Comparison of ENCODE assay signal across 52 mouse cellular contexts in genomic region chr7:44760366-44760765, GRCm38 (mm10). TPM values are rescaled to one million over a fixed set of nuclear protein-coding genes. Genes with fewer than 3 reads are reported as not detected.
"Had no signal": no experiment of that assay in that cellular context is flagged by ENCODE, and none has a peak within 500 bp of the region (broad histone marks: within the 10 kb centered on the region; RNA-seq: fewer than 3 reads in every experiment).

No protein-coding gene starts in this region.

- H3K27me3 ChIP-seq: heart, embryonic 12.5 days; heart, embryonic 13.5 days; heart, embryonic 15.5 days; hindbrain, embryonic 12.5 days; hindbrain, embryonic 13.5 days; hindbrain, embryonic 15.5 days; intestine, embryonic 15.5 days; kidney, embryonic 15.5 days had no signal

- H3K4me1 ChIP-seq: heart, embryonic 10.5 days; heart, embryonic 12.5 days; heart, embryonic 13.5 days; heart, embryonic 15.5 days; hindbrain, embryonic 10.5 days; hindbrain, embryonic 12.5 days; hindbrain, embryonic 13.5 days; hindbrain, embryonic 15.5 days; intestine, embryonic 15.5 days; kidney, embryonic 15.5 days had no signal

- DNase-seq: heart, postnatal 10 days; heart, postnatal 14 days; heart, postnatal 36 days; heart, postnatal 4 days; kidney, adult 11 months; kidney, adult 18-20 months; kidney, adult 2 months; kidney, adult 8-10 months; kidney, adult 9 months; kidney, postnatal 14 days; kidney, postnatal 25 days; kidney, postnatal 36 days; kidney, postnatal 4 days; layer of hippocampus, adult 9-11 months; layer of hippocampus, postnatal 36 days had no signal

- H3K9ac ChIP-seq: heart, embryonic 12.5 days; heart, embryonic 13.5 days; heart, embryonic 15.5 days; hindbrain, embryonic 12.5 days; hindbrain, embryonic 13.5 days; hindbrain, embryonic 14.5 days; hindbrain, embryonic 15.5 days; intestine, embryonic 15.5 days; kidney, embryonic 15.5 days had no signal

- H3K27ac ChIP-seq: heart, embryonic 10.5 days; heart, embryonic 13.5 days; heart, embryonic 15.5 days; hindbrain, embryonic 10.5 days; hindbrain, embryonic 12.5 days; hindbrain, embryonic 13.5 days; hindbrain, embryonic 14.5 days; hindbrain, embryonic 15.5 days; hindbrain, postnatal 0 days; intestine, embryonic 15.5 days; kidney, embryonic 15.5 days; kidney, postnatal 0 days; layer of hippocampus, adult 2 months; left cerebral cortex, adult 2 months had no signal

- H3K4me3 ChIP-seq: heart, embryonic 10.5 days; heart, embryonic 12.5 days; heart, embryonic 13.5 days; heart, embryonic 15.5 days; hindbrain, embryonic 10.5 days; hindbrain, embryonic 12.5 days; hindbrain, embryonic 13.5 days; hindbrain, embryonic 15.5 days; intestine, embryonic 15.5 days; kidney, embryonic 15.5 days; layer of hippocampus, adult 2 months; left cerebral cortex, adult 2 months had no signal

- H3K9me3 ChIP-seq: heart, embryonic 10.5 days; heart, embryonic 12.5 days; heart, embryonic 13.5 days; heart, embryonic 15.5 days; hindbrain, embryonic 10.5 days; hindbrain, embryonic 12.5 days; hindbrain, embryonic 13.5 days; hindbrain, embryonic 15.5 days; intestine, embryonic 15.5 days; kidney, embryonic 15.5 days had no signal

RNA-seq across cellular contexts. Expression of gene Izumo2, which starts 51.8 kb away (rescaled TPM):
- total RNA-seq: heart, postnatal 10 days; heart, postnatal 14 days; heart, postnatal 25 days; heart, postnatal 36 days; heart, postnatal 4 days; hematopoietic stem cell, adult 5-6 weeks; hindbrain, postnatal 0 days; layer of hippocampus, adult 18-20 months; layer of hippocampus, adult 2 months; layer of hippocampus, adult 8-10 months; layer of hippocampus, postnatal 10 days; layer of hippocampus, postnatal 14 days; layer of hippocampus, postnatal 25 days; layer of hippocampus, postnatal 36 days; left cerebral cortex, adult 18-20 months; left cerebral cortex, adult 2 months; left cerebral cortex, adult 8-10 months had no signal
- polyA plus RNA-seq: heart, embryonic 10.5 days; heart, embryonic 11.5 days; heart, embryonic 12.5 days; heart, embryonic 13.5 days; heart, embryonic 14.5 days; heart, embryonic 15.5 days; heart, embryonic 16.5 days; heart, postnatal 0 days; hindbrain, embryonic 10.5 days; hindbrain, embryonic 11.5 days; hindbrain, embryonic 12.5 days; hindbrain, embryonic 13.5 days; hindbrain, embryonic 14.5 days; hindbrain, embryonic 15.5 days; hindbrain, embryonic 16.5 days; hindbrain, postnatal 0 days; inflammation-experienced regulatory T-cells, adult 6 months; intestine, embryonic 14.5 days; intestine, embryonic 15.5 days; intestine, embryonic 16.5 days; intestine, postnatal 0 days; kidney, adult 2 months; kidney, embryonic 14.5 days; kidney, embryonic 15.5 days; kidney, embryonic 16.5 days; kidney, postnatal 0 days; large intestine, adult 2 months had no signal
